Mouse (Mus musculus) layer of hippocampus, adult 8-10 months (tissue): Measurements from ENCODE around the gene Zfp872. TPM values are rescaled to one million over a fixed set of nuclear protein-coding genes. Genes with fewer than 3 reads are reported as not detected.
A peak's percentile ranks its signal among the peaks of the same experiment; 100 is the strongest.
"Not testable (repeated sequence)": the region's sequence is repeated elsewhere in the genome, so short reads cannot be mapped to it uniquely, and the experiment has no call there.

Experiments used
- DNase-seq, 2 experiments: peaks; one replicate each; pipeline ENCODE4 v3.0.0; 2022; ENCODE audit warnings: low spot score in 2 of 2
- total RNA-seq, 4 experiments: library from RNA; stranded (reverse); gene quantifications; 2 replicates each; pipeline ENCODE4 v1.2.4; 2022

Gene Zfp872
- under 1 TPM in 3 of 4 experiments, not detected in 1; 0.11 to 0.31 (median 0.12) TPM for total RNA-seq

DNA sequence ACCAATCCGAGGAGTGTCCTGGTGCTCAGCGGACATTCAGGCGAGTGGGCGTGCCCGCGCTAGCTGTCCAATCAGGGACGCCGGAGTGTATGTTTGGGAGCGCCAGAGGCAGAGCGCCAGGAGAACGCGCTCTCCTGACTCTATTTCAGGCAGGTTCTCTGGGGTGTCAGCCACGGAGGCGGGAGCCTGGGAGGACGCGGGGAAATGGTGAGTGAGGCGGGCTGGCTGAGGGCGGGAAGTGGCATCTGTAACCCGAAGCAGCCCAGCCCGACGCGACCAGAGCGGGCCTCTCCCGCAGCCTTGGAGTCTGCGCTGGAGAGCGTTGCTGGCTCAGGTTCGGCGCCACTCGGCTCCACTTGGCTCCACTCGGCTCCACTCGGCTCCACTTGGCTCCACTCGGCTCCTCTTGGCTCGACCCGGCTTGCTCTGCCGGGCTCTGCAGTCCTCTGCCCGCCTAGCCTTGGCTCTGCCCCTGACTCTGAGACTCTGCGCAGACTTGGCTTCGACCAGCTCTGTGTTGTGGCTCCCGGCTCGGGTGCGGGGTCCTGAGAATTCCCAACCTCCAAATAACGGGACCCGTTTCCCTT, at the start of gene Zfp872:
Gene Zfp872, plus strand, starts transcription at position 66 of the 587 bp plus-strand sequence.
- DNase-seq, result no peak

DNA sequence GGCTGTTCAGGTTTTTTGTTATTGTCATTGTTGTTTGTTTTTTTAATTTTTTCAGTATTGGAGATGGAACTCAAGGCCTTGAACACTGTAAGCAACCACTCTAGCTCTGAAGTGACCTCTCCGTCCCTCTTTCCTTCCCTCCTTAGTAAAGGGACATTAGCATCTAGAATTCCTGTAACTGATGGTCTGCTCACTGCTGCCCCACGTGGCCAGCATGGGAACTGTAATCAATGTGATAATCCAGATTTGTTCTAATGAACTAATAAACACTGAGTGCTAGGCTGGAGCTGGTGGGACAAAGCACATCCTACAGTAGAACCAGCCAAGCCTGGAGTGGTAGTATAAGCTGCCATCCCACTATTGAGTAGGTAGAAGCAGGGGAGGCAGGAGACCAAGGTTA, 49.4 kb upstream of the Zfp872 start:
- peak in 1 of 2 experiments; percentile 26 for DNase-seq

DNA sequence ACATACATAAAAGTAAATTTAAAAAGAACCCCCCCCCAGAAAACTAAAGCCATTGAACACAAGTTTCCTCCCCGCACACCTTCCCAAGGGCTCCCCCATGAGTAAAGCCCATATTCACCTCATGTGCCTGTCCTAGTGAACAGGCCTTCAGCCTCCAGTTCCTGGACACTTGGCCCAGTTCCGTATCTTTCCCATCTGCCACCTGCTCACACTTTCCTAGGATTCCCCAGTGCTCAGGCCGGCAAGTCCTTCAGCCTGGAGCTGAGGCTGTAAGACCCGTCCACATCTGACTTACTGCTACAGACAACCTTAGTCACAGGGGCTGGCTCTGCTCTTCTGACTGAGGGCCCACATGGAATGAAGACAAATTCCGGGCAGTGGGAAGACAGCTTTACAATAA, 48.1 kb upstream of the Zfp872 start:
- no peak for DNase-seq

DNA sequence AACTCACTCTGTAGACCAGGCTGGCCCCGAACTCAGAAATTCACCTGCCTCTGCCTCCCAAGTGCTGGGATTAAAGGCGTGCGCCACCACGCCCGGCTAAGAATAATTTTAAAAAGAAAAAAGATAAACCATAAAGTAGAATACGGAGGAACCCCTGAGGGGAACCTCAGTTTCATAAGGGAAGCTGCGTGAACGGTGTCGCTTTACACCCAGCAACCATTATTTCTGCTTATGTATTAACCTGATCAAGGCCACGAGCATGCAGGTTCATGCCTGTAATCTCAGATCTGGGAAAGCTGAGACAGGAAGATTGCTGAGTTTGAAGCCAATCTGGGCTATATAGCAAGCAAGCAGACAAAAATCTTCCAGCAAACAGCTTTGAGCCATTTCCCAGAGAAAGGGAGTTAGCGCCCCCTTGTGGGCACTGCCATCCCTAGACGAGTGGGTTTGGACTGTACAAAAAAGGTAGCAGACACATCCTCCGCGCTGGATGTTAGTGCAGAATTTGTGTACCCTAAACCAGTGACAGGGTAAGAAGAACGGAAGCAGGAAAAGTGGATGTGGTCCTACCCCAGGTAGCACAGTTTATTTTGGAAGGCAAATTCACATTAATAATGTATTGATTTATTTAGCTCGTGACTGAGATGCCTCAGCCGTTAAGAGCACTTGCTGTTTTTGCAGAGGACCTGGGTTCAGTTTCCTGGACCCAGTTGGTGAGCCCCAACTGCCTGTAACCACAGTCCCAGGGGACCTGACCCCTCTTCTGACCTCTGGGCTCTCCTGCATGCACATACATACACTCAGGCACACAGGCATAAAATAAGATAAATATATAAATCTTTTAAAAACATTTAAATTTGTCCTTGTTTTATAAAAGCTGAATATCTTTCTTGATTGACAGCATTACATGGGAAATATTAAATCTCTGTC, 44.5 kb upstream of the Zfp872 start:
- DNase-seq, result peak; percentile 67 to 91

DNA sequence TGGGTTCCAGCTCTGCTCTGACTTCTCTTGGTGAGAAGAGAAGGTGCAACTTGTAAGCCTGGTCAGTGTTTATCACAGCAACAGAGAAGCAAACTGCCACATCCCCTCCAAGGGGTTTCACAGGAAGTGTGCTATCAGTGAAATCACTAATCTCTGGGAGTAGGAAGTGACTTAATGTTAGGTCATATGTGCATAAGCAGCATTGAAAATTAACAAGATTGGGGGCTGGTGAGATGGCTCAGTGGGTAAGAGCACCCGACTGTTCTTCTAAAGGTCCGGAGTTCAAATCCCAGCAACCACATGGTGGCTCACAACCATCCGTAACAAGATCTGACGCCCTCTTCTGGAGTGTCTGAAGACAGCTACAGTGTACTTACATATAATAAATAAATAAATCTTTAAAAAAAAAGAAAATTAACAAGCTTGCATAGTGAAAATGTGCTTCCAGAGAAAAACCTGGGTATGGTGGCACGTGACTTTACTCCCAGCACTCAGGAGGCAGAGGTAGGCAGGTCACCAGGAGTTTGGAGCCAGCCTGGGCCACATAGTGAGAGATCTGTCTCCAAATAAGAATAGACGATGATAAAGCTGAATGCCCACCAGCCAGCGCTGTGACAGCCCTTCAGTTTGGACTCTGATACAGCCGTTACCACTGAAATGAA, 43.5 kb upstream of the Zfp872 start:
- no peak for DNase-seq

DNA sequence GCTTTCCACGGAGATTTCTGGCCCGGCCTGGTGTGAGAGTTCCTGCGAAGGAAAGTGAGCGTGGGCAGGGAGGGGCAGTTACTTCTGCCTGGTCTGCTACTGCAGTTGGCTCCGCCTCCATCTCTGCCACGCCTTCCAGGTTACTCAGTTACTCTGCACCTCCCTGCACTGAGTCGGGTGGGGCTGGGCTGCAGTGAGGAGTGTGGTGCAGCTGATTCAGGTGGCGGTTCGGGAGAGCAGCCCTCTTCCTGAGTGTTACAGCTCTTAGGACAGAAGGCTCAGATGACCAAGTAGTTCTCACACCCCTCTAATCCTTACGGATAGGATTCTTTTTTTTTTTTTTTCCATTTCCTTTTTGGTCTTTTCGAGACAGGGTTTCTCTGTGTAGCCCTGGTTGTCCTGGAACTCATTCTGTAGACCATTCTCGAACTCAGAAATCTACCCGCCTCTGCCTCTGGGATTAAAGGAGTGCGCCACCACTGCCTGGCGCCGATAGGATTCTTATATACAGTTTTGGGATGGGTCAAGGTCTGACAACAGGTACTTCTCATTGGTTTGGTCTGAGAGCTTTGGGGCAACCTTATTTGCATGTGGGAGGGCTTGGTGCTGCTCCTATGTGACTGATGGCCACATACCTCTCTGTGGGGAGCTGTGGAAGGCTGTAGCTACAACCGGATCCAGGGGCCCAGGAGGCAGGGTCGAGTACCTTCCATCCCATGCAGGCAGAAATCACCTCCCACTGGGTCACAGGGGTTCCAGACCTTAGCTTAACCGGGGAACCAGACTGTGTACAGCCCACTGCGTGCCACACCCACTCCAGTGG, 38.3 kb upstream of the Zfp872 start:
- no peak for DNase-seq

DNA sequence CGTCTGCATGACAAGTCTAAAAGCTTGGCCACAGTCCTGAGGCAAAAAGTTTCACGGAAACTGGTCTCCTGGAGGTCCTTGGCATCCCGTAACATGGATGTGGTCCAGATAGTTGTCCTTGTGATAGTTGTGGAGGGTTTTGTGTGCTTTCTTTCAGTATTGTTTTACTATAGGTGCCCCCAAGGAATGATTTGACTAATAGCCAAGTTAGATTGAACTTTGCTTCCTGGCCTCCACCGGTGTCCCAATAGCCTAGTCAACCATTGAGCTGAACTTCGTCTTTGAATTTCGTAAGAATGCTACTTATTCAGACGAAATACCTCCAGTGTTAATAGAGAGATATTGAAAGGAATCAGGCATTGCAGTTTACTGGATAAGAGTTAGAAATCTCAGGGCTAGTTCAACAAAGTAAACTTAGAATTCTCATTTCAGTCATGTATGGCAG, 37.6 kb upstream of the Zfp872 start:
- DNase-seq, result not testable (repeated sequence)

DNA sequence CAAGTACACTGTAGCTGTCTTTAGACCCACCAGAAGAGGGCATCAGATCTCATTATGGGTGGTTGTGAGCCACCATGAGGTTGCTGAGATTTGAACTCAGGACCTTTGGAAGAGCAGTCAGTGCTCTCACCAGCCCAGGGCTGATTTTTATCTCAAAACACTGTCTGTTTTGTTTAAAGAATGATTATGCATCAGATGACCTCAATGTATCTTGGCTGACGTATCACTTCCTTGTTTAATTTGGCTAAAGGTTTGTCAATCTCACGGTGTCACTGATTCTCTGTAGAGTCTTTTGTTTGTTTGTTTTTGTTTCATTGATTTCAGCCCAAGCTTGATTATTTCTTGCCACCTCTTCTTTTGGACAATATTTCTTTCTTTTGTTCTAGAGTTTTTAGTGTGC, 36.9 kb upstream of the Zfp872 start:
- no peak for DNase-seq

DNA sequence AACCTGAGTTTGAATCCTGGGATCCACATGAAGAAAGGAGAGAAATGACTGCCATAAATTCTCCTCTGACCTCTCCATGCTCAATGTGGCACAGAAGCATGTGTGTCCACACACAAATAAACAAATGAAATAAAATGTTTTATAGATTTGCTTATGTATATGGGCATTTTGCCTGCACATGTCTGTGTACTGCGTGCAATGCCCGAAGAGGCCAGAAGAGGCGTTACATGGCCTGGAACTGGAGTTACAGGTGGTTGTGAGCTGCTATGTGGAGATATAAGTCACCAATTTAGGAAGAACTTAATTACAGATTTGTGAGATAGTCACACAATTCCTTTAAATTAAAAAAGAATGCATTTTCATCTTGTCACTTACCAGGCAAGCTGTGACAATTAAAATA, 34.1 kb upstream of the Zfp872 start:
- no peak for DNase-seq

DNA sequence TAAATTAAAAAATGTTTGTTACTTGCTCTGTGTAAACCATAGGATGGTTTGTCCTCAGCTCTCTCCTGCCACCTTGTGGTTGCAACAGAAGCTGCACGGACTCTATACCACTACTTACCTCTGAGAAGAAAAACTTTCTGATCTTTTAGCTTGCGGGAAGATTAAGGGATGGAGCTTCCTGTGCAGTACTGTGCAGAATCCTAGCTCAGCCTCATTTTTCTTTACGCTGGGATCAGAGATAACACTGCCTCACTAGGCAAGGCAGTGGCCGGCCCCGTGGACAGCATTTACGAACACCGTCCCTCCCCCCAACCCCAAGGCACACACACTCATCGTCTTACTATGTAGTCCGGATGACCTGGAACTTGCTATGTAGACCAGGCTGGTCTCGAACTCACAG, 32.3 kb upstream of the Zfp872 start:
- peak; percentile 48 to 69 for DNase-seq

DNA sequence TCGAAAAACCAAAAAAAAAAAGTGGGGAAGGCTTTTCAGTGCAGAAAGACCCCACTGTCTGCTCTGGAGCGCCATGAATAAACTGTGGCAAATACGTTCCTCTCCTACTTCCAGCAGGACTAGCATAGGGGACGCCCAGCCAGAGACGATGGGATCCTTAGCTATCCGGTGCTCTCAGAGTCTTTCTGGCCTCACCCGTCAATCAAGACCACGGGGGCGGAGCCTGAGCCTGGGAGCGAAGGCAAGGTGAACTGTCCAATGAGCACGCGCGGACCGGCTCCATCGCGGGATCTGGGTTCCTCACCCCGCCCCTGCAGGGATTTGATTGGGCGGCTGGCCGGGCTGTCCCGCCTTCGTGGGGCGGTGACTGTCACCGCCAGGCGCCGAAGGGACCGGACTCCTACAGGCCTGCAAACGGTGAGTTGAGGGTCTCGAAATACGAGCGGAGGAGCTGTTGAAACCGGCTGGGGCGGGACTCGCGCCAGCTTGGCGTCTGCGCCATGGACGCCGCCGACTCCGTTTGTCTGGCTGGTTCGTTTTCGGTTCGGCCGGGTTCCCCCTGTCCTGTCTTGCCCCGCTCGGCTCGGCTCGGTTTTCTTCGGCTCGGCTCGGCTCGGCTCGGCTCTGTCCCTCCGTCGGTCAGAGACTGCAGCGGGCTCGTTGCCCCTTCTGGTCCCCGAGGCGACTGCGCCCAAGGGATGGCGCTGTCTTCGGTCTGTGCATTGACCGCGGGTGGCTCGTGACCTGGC, 31.2 kb upstream of the Zfp872 start, which contains the start of gene Pigyl:
Gene Pigyl, plus strand, starts transcription at position 350 of the 749 bp plus-strand sequence.
- peak; percentile 96 to 98 for DNase-seq

DNA sequence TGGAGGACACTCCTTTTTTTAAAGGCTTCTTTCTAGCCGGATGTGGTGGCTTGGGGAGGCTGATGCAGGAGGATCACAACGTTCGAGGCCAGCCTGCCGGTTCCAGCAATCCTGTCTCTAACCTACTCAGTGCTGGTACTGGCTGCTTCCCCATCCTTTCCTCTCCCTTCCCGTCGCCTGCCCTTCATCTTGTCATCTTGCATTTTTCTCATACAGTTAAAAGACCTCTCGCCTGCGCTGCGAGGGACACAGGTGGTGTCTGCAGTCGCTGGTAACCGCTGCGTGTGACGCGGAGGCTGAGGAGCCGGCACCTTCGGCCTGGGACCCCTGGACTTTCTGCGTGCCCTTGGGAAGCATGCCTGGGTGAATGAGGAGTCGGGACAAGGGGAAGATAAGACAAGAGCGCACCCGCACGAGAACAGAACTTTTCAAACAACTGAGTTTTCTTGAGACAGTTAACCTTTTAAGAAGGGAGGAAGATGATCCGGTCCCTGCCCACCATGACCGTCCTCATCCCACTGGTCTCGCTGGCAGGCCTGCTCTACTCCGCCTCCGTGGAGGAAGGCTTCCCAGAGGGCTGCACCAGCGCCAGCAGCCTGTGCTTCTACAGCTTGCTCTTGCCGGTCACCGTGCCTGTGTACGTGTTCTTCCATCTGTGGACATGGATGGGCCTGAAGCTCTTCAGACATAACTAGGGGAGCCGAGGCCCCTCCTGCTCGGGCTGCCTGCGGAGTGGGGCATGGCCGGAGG, 30.2 kb upstream of the Zfp872 start:
- DNase-seq, result peak in 1 of 2 experiments; percentile 15

DNA sequence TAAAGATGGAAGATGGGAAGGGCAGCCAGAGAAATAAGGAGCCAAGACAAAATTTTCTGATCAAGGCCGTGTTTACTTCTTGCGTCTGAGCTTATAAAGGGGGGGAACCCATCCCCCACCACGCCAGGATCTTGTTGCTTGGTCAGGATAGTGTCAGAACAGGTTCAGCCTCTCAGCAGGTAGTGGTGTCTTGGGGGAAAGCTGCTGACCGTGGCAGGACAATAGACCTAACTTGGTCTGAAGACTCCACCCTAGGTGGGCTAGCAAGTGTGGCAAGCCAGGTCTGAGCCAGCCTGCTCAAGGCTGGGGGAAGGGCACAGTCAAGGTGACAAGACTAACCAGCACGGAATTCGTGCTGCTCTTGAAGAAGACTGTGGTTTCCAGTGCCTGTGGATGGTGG, 26.6 kb upstream of the Zfp872 start:
- DNase-seq, result no peak

DNA sequence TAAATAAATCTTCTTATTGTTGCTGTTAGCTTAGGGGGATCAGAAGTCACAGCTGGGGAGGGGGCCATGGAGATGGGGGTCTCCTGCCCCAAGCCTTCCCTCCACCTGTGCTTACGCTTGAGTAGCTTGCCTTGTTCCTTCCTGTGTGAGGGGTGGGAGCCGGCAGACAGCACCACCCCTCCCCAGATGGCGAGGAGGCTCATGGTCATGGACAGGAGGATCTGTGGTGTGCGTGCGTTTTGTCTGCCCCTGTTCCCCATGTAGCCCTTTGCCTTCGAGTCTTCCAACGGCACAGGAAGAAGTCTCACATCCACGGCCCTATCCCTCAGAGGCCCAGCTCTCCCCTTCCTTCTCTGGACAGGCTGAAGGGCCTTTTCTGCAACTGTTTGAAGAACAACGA, 25.6 kb upstream of the Zfp872 start:
- no peak for DNase-seq

DNA sequence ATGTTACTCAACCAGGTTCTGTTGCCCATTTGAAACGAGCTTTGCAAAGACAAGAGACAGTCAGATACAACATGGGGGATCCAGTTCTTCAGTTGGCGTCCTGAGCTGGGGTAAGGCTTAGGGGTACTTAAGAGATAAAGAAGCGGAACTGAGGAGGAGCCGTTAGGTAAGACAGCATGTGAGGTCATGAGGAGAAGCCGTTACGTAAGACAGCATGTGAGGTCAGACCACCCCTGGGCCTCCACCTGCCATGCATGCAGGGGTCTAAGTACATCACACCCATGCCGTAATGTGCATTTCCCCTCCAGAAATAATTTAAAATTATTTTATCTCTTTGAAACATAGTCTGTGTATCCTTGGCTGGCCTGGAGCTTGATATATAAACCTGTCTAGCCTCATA, 25.0 kb upstream of the Zfp872 start:
- DNase-seq, result no peak

DNA sequence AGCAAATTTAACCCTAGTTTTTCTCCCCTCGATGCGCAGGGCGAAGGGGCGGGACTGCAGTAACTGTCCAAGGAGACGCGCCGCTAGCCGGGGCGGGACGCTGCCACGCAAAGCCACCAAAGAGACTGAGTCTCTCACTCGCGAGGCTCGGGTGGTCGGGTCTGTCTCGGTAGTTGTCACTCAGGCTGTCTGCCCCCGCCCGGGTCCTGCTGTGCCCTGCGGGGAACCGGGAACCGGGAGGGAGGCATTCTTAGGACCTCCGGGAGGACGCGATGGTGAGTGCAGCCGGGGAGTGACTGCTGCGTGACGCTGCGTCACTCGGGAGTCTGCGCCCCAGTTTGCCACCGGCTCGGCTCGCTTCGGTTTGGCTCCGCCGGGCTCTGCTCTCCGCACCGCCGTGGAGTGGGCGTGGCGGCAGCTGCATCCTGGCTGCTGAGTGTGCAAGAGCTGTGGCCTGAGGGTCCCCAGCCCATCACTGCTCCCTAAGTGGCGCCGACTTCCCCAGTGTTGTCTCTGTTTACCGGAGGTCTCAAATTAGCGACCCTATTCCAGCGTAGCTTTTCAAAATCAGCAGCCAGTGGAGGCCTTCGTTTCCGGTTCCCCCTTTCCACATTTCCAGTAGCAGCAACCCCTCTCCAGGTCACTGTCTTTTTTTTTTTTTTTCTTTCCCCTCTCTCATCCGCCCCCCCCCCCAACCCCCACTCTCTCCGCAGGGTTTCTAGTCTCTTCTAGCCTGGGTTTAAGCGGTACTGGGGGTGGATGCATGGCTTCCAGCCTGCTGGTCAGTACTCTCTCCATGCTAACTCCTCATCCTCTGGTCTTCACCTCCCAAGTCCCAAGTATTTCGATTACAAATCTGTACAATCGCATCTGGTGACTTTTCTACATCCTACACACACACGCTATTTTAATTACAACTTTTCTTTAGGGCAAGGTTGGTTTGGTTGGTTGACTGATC, 22.9 kb upstream of the Zfp872 start:
- DNase-seq, result peak in 1 of 2 experiments; percentile 56

DNA sequence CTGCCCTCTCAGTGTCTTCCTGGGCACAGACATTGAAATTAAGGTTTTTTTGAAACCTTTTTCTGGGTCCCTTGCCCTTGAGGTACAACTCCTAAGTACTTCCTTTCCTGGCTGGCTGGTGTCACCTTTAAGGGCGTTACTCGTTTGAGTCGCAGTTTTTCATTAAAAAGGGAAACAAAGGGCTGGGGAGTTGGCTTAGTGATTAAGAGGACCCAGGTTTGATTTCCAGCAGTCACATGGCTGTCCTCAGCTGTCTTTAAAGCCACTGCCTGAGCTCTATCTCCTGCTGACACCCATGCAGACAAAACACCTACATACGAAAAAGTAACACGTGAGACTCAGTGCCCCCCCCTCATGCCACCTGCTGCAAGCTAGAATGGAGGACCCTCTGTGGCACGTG, 21.9 kb upstream of the Zfp872 start:
- DNase-seq, result no peak

DNA sequence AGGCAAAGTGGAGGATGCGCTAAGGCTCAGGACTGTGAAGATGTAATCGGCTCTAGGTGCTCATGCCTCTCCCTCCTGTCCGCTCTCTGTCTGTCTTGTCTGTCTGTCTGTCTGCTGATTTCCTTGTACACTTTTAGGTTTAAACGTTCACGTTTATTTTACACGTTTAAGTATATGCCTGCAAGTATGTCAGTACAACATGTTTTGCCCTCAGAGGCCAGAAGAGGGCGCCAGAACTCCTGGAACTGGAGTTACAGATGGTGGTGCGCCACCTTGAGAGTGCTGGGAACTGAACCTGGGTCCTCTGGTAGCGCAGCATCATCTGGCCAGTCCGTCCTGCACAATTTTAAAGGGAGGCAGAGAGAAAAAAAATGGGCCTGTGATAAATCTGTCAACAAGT, 21.2 kb upstream of the Zfp872 start:
- no peak for DNase-seq

DNA sequence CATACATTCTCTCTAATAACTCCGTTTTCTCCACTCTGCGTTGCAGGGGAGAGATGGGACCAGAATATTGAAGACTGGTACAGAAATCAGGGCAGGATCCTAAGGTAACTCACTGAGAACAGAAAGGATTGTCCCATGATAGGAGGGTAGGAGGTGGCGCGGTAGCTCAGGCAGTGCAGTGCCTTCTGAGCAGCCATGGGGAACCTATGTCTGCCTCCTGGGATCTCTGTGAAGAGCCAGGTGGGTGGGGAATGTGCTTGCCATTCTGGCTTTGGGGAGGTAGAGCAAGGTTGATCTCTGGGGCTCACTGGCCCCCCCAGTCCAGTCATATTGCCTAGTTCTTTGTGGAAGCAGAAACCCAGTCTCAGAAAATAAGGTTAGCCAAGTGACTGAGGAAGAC, 20.1 kb upstream of the Zfp872 start:
- no peak for DNase-seq
